Mouse (Mus musculus) midbrain, embryonic 10.5 days (tissue): ENCODE data around the gene Adad2. TPM values are rescaled to one million over a fixed set of nuclear protein-coding genes. Genes with fewer than 3 reads are reported as not detected.
A peak's percentile ranks its signal among the peaks of the same experiment; 100 is the strongest.

Experiments used
- DNase-seq: peaks from one replicate; pipeline ENCODE4 v3.0.0-alpha.2; 2017; ENCODE audit warnings: low spot score
- H3K27ac ChIP-seq: fragments of 300-500 bp; sonication (generic); replicated peaks from 2 replicates; pipeline ENCODE4 v1.5.1; 2016; ENCODE audit warnings: mild to moderate bottlenecking
- H3K27me3 ChIP-seq: fragments of 300-500 bp; sonication (generic); 2 replicates; pipeline ENCODE4 v1.6.1; 2016; ENCODE audit warnings: low read depth, mild to moderate bottlenecking; ENCODE audit not compliant: poor library complexity, severe bottlenecking
- H3K36me3 ChIP-seq: fragments of 300-500 bp; sonication (generic); 2 replicates; pipeline ENCODE4 v1.6.1; 2016; ENCODE audit warnings: mild to moderate bottlenecking, moderate library complexity
- H3K4me1 ChIP-seq: fragments of 300-500 bp; sonication (generic); 2 replicates; pipeline ENCODE4 v1.6.1; 2016
- H3K4me3 ChIP-seq: fragments of 300-500 bp; sonication (generic); 2 replicates; pipeline ENCODE4 v1.5.1; 2016; ENCODE audit warnings: mild to moderate bottlenecking, moderate library complexity
- H3K9me3 ChIP-seq: fragments of 300-500 bp; sonication (generic); replicated peaks from 2 replicates; pipeline ENCODE4 v1.6.1; 2016; ENCODE audit warnings: mild to moderate bottlenecking
- WGBS: fragments of 180-500 bp; shearing (Covaris S2); methylation state at CpG from one replicate; pipeline ENCODE4 v1.1.7; 2016; 5-methylcytosine and 5-hydroxymethylcytosine counted together
- polyA plus RNA-seq: library from polyadenylated mRNA; unstranded; fragments of >200 nt; fragmentation: Nextera tagmentation; extraction: Ambion mirVana; gene quantifications from 2 replicates; pipeline ENCODE4 v1.2.1, GENCODE M21; 2016

Gene Adad2
- polyA plus RNA-seq, 1 experiment from 2014 or later, result 0.28 TPM

- H3K27me3 ChIP-seq, result 0 out of 2 replicates have a peak, but pooled peaks cover 5% of the 10 kb centered on the region
- H3K9me3 ChIP-seq, result no peaks in the 10 kb centered on the region
- H3K27ac ChIP-seq, result no peak overlapping the region
- no peak overlapping the region for H3K4me3 ChIP-seq
- peaks cover 32% of the 10 kb centered on the region for H3K4me1 ChIP-seq
- no peaks in the 10 kb centered on the region for H3K36me3 ChIP-seq
- 81% methylated on average over 5 of the region's 5 CpGs for WGBS
- DNase-seq, result no peak
Observed at GRCm38 (mm10) chr8:119618887-119619286, 6.3 kb downstream of the Adad2 start.

- no peak for DNase-seq
- Histone ChIP-seq H3K36me3 (no peaks in the 10 kb centered on the region), H3K27me3 (0 out of 2 replicates have a peak, but pooled peaks cover 3% of the 10 kb centered on the region), H3K9me3 (no peaks in the 10 kb centered on the region), H3K27ac (no peak overlapping the region), H3K4me1 (peaks cover 24% of the 10 kb centered on the region), H3K4me3 (no peak overlapping the region)
- 77% methylated on average over 6 of the region's 6 CpGs for WGBS
Observed at GRCm38 (mm10) chr8:119620116-119620840, 7.7 kb downstream of the Adad2 start.

- Histone ChIP-seq H3K4me3 (no peak overlapping the region), H3K36me3 (no peaks in the 10 kb centered on the region), H3K4me1 (peaks cover 26% of the 10 kb centered on the region; the same call in 1 of the 2 replicates), H3K27me3 (no peaks in the 10 kb centered on the region), H3K27ac (no peak overlapping the region), H3K9me3 (no peaks in the 10 kb centered on the region)
- DNase-seq, result no peak
- 90% methylated on average over 14 of the region's 14 CpGs for WGBS
Observed at GRCm38 (mm10) chr8:119620848-119621465, 8.4 kb downstream of the Adad2 start.

GRCm38 (mm10) chr8:119622555-119622954, 10.0 kb downstream of the Adad2 start:
- 65% methylated on average over 4 of the region's 4 CpGs for WGBS
- no peak for DNase-seq
- Histone ChIP-seq H3K36me3 (no peaks in the 10 kb centered on the region), H3K9me3 (no peaks in the 10 kb centered on the region), H3K4me1 (peaks cover 27% of the 10 kb centered on the region), H3K4me3 (no peak overlapping the region), H3K27me3 (no peaks in the 10 kb centered on the region), H3K27ac (no peak overlapping the region)

GRCm38 (mm10) chr8:119623061-119623460, 10.5 kb downstream of the Adad2 start:
- H3K36me3 ChIP-seq, result no peaks in the 10 kb centered on the region
- H3K27me3 ChIP-seq, result no peaks in the 10 kb centered on the region
- H3K4me1 ChIP-seq, result peaks cover 32% of the 10 kb centered on the region
- no peak overlapping the region for H3K27ac ChIP-seq
- H3K9me3 ChIP-seq, result no peaks in the 10 kb centered on the region
- no peak for DNase-seq
- 89% methylated on average over 8 of the region's 8 CpGs for WGBS
- no peak overlapping the region for H3K4me3 ChIP-seq

GRCm38 (mm10) chr8:119623744-119624143, 11.2 kb downstream of the Adad2 start:
- Histone ChIP-seq H3K4me3 (no peak overlapping the region), H3K27ac (no peak overlapping the region), H3K4me1 (peaks cover 33% of the 10 kb centered on the region), H3K36me3 (no peaks in the 10 kb centered on the region), H3K9me3 (no peaks in the 10 kb centered on the region), H3K27me3 (no peaks in the 10 kb centered on the region)
- DNase-seq, result no peak
- WGBS, result 85% methylated on average over 1 of the region's 1 CpGs

- Histone ChIP-seq H3K4me3 (no peak overlapping the region), H3K27me3 (no peaks in the 10 kb centered on the region), H3K4me1 (peaks cover 30% of the 10 kb centered on the region), H3K9me3 (no peaks in the 10 kb centered on the region), H3K36me3 (no peaks in the 10 kb centered on the region), H3K27ac (no peak overlapping the region; the same call in 1 of the 2 replicates)
- WGBS, result 91% methylated on average over 7 of the region's 7 CpGs
- DNase-seq, result no peak
Observed at GRCm38 (mm10) chr8:119624916-119625315, 12.4 kb downstream of the Adad2 start.

- no peak overlapping the region for H3K27ac ChIP-seq
- H3K36me3 ChIP-seq, result no peaks in the 10 kb centered on the region
- no peak for DNase-seq
- H3K27me3 ChIP-seq, result no peaks in the 10 kb centered on the region
- H3K4me3 ChIP-seq, result no peak overlapping the region
- H3K4me1 ChIP-seq, result peaks cover 31% of the 10 kb centered on the region
- 82% methylated on average over 22 of the region's 22 CpGs for WGBS
- H3K9me3 ChIP-seq, result no peaks in the 10 kb centered on the region
Observed at GRCm38 (mm10) chr8:119625788-119626187, 13.2 kb downstream of the Adad2 start.

- H3K9me3 ChIP-seq, result no peaks in the 10 kb centered on the region
- 92% methylated on average over 7 of the region's 7 CpGs for WGBS
Observed at GRCm38 (mm10) chr8:119627199-119627598, 14.7 kb downstream of the Adad2 start.

GRCm38 (mm10) chr8:119627613-119628359, 15.2 kb downstream of the Adad2 start:
- Histone ChIP-seq H3K27ac (peak overlapping the region; percentile 58), H3K27me3 (peaks cover 12% of the 10 kb centered on the region), H3K4me1 (peaks cover 39% of the 10 kb centered on the region), H3K4me3 (no peak overlapping the region), H3K9me3 (no peaks in the 10 kb centered on the region), H3K36me3 (no peaks in the 10 kb centered on the region)
- DNase-seq, result no peak
- WGBS, result 48% methylated on average over 10 of the region's 10 CpGs

More at GRCm38 (mm10) chr8:119627199-119627598, 14.7 kb downstream of the Adad2 start:
- DNase-seq, result no peak
- Histone ChIP-seq H3K4me1 (peaks cover 38% of the 10 kb centered on the region), H3K27ac (peak overlapping the region; percentile 58), H3K4me3 (no peak overlapping the region), H3K27me3 (peaks cover 6% of the 10 kb centered on the region), H3K36me3 (no peaks in the 10 kb centered on the region)

- peaks cover 43% of the 10 kb centered on the region for H3K27me3 ChIP-seq
- no peaks in the 10 kb centered on the region for H3K9me3 ChIP-seq
- no peaks in the 10 kb centered on the region for H3K36me3 ChIP-seq
- DNase-seq, result no peak
- WGBS, result 60% methylated on average over 3 of the region's 3 CpGs
- peaks cover 58% of the 10 kb centered on the region for H3K4me1 ChIP-seq
- no peak overlapping the region for H3K4me3 ChIP-seq
- H3K27ac ChIP-seq, result peak overlapping the region; percentile 47
Observed at GRCm38 (mm10) chr8:119630841-119631240, 18.3 kb downstream of the Adad2 start.

GRCm38 (mm10) chr8:119632246-119632645, 19.7 kb downstream of the Adad2 start:
- no peak for DNase-seq
- H3K4me1 ChIP-seq, result peaks cover 63% of the 10 kb centered on the region
- no peak overlapping the region for H3K27ac ChIP-seq
- no peaks in the 10 kb centered on the region for H3K9me3 ChIP-seq
- H3K36me3 ChIP-seq, result no peaks in the 10 kb centered on the region
- peaks cover 55% of the 10 kb centered on the region for H3K27me3 ChIP-seq
- no peak overlapping the region for H3K4me3 ChIP-seq
- 91% methylated on average over 9 of the region's 9 CpGs for WGBS
